Mouse (Mus musculus) forelimb bud, embryonic 11.5 days (tissue): ENCODE data around the gene Izumo1r.

Experiments used
- DNase-seq: peaks from one replicate; pipeline ENCODE4 v3.0.0-alpha.2; 2012; ENCODE audit warnings: low read depth, low spot score

Izumo1r gene

GRCm38 (mm10) chr9:14903581-14904378 is at the start of gene Izumo1r:
Gene Izumo1r, minus strand, starts transcription at chr9:14903949.
- no peak for DNase-seq

GRCm38 (mm10) chr9:14951072-14951471 is 47.3 kb upstream of the Izumo1r start:
- DNase-seq, result no peak

GRCm38 (mm10) chr9:14948843-14949242 is 45.1 kb upstream of the Izumo1r start:
- DNase-seq, result no peak

- DNase-seq, result no peak
Observed at GRCm38 (mm10) chr9:14946677-14947076, 42.9 kb upstream of the Izumo1r start.

GRCm38 (mm10) chr9:14945919-14946318 is 42.2 kb upstream of the Izumo1r start:
- no peak for DNase-seq

GRCm38 (mm10) chr9:14942143-14942720 is 38.5 kb upstream of the Izumo1r start:
- DNase-seq, result no peak

GRCm38 (mm10) chr9:14939610-14940009 is 35.9 kb upstream of the Izumo1r start:
- DNase-seq, result no peak

- no peak for DNase-seq
Observed at GRCm38 (mm10) chr9:14937308-14937707, 33.6 kb upstream of the Izumo1r start.

GRCm38 (mm10) chr9:14934851-14935250 is 31.1 kb upstream of the Izumo1r start:
- no peak for DNase-seq

- no peak for DNase-seq
Observed at GRCm38 (mm10) chr9:14931943-14932342, 28.2 kb upstream of the Izumo1r start.

- DNase-seq, result no peak
Observed at GRCm38 (mm10) chr9:14931211-14931610, 27.5 kb upstream of the Izumo1r start.

GRCm38 (mm10) chr9:14926593-14926992 is 22.8 kb upstream of the Izumo1r start:
- DNase-seq, result no peak

- DNase-seq, result no peak
Observed at GRCm38 (mm10) chr9:14923625-14924024, 19.9 kb upstream of the Izumo1r start.

- no peak for DNase-seq
Observed at GRCm38 (mm10) chr9:14921971-14922560, 18.3 kb upstream of the Izumo1r start.

- no peak for DNase-seq
Observed at GRCm38 (mm10) chr9:14921254-14921653, 17.5 kb upstream of the Izumo1r start.

- no peak for DNase-seq
Observed at GRCm38 (mm10) chr9:14920608-14921007, 16.9 kb upstream of the Izumo1r start.

- DNase-seq, result no peak
Observed at GRCm38 (mm10) chr9:14918825-14919668, 15.3 kb upstream of the Izumo1r start.

- no peak for DNase-seq
Observed at GRCm38 (mm10) chr9:14917661-14918060, 13.9 kb upstream of the Izumo1r start.

- DNase-seq, result no peak
Observed at GRCm38 (mm10) chr9:14912037-14912436, 8.3 kb upstream of the Izumo1r start.

- DNase-seq, result no peak
Observed at GRCm38 (mm10) chr9:14909981-14910380, 6.2 kb upstream of the Izumo1r start.

- no peak for DNase-seq
Observed at GRCm38 (mm10) chr9:14907816-14908415, 4.2 kb upstream of the Izumo1r start.

- no peak for DNase-seq
Observed at GRCm38 (mm10) chr9:14905956-14906355, 2.2 kb upstream of the Izumo1r start.
